14 mouse cellular contexts compared by ENCODE assay signal in genomic region chr17:86316771-86317170, GRCm38 (mm10).
"Had no signal": no experiment of that assay in that cellular context is flagged by ENCODE, and none has a peak within 500 bp of the region (broad histone marks: within the 10 kb centered on the region; RNA-seq: fewer than 3 reads in every experiment).

No protein-coding gene starts in this region.

- H3K36me3 ChIP-seq: midbrain, embryonic 13.5 days; midbrain, embryonic 15.5 days; neural tube, embryonic 12.5 days; stomach, embryonic 15.5 days had no signal

- DNase-seq: lung, adult 18-20 months; lung, embryonic 14.5 days; lung, postnatal 10 days; lung, postnatal 4 days; right cerebral cortex, postnatal 14 days; thymus, adult 2 months; thymus, postnatal 25 days; thymus, postnatal 4 days had no signal

- H3K4me2 ChIP-seq: lung, embryonic 14.5 days; midbrain, embryonic 11.5 days; midbrain, embryonic 13.5 days; midbrain, embryonic 15.5 days; neural tube, embryonic 12.5 days; stomach, embryonic 15.5 days had no signal

- H3K4me1 ChIP-seq: midbrain, embryonic 13.5 days; midbrain, embryonic 15.5 days; neural tube, embryonic 12.5 days had no signal

- H3K27ac ChIP-seq: midbrain, embryonic 13.5 days; midbrain, embryonic 15.5 days; neural tube, embryonic 12.5 days; stomach, embryonic 15.5 days; stomach, postnatal 0 days had no signal

- ATAC-seq: midbrain, embryonic 13.5 days; midbrain, embryonic 15.5 days had no signal

- H3K27me3 ChIP-seq: midbrain, embryonic 13.5 days; midbrain, embryonic 15.5 days; neural tube, embryonic 12.5 days; stomach, embryonic 15.5 days had no signal

- H3K4me3 ChIP-seq: midbrain, embryonic 13.5 days; midbrain, embryonic 15.5 days; neural tube, embryonic 12.5 days; stomach, embryonic 15.5 days had no signal

- H3K9me3 ChIP-seq: midbrain, embryonic 15.5 days; neural tube, embryonic 12.5 days; stomach, embryonic 15.5 days had no signal

- H3K9ac ChIP-seq: lung, embryonic 14.5 days; midbrain, embryonic 13.5 days; midbrain, embryonic 15.5 days; neural tube, embryonic 12.5 days; stomach, embryonic 15.5 days had no signal
